Mouse (Mus musculus) limb, embryonic 13.5 days (tissue): ENCODE data around the gene Pold4. TPM values are rescaled to one million over a fixed set of nuclear protein-coding genes. Genes with fewer than 3 reads are reported as not detected.

Source experiments
- ATAC-seq: fragments of 200-750 bp; cut with Nextera tagmentation; 2 replicates; pipeline ENCODE4 v1.8.0; 2017; ENCODE audit warnings: low read depth, moderate number of reproducible peaks, moderate TSS enrichment; ENCODE audit not compliant: low FRiP score
- H3K27ac ChIP-seq: fragments of 300-500 bp; sonication (generic); 2 replicates; pipeline ENCODE4 v1.5.1; 2015; ENCODE audit warnings: inconsistent platforms, mild to moderate bottlenecking, moderate library complexity
- H3K27me3 ChIP-seq: fragments of 300-500 bp; sonication (generic); 2 replicates; pipeline ENCODE4 v1.6.1; 2015; ENCODE audit warnings: mild to moderate bottlenecking, inconsistent platforms
- H3K36me3 ChIP-seq: fragments of 300-500 bp; sonication (generic); 2 replicates; pipeline ENCODE4 v1.6.1; 2015; ENCODE audit warnings: inconsistent platforms, mild to moderate bottlenecking, moderate library complexity
- H3K4me1 ChIP-seq: fragments of 300-500 bp; sonication (generic); 2 replicates; pipeline ENCODE4 v1.6.1; 2015; ENCODE audit warnings: inconsistent platforms
- H3K4me2 ChIP-seq: fragments of 300-500 bp; sonication (generic); replicated peaks from 2 replicates; pipeline ENCODE4 v1.6.1; 2015; ENCODE audit warnings: inconsistent platforms, mild to moderate bottlenecking, moderate library complexity
- H3K4me3 ChIP-seq: fragments of 300-500 bp; sonication (generic); 2 replicates; pipeline ENCODE4 v1.5.1; 2015; ENCODE audit warnings: moderate library complexity, mild to moderate bottlenecking, inconsistent platforms
- H3K9ac ChIP-seq: fragments of 300-500 bp; sonication (generic); 2 replicates; pipeline ENCODE4 v1.6.1; 2015; ENCODE audit warnings: mild to moderate bottlenecking, inconsistent platforms
- H3K9me3 ChIP-seq: fragments of 300-500 bp; sonication (generic); 2 replicates; pipeline ENCODE4 v1.6.1; 2016; ENCODE audit warnings: inconsistent platforms
- WGBS: fragments of 180-500 bp; shearing (Covaris S2); methylation state at CpG from one replicate; pipeline ENCODE4 v1.1.7; 2015; 5-methylcytosine and 5-hydroxymethylcytosine counted together
- polyA plus RNA-seq: library from polyadenylated mRNA; unstranded; fragments of >200 nt; fragmentation: Nextera tagmentation; extraction: Ambion mirVana; gene quantifications from 2 replicates; pipeline ENCODE4 v1.2.1, GENCODE M21; 2015

The Pold4 gene
- 17.6 and 21.4 TPM in 2 replicates for polyA plus RNA-seq

DNA sequence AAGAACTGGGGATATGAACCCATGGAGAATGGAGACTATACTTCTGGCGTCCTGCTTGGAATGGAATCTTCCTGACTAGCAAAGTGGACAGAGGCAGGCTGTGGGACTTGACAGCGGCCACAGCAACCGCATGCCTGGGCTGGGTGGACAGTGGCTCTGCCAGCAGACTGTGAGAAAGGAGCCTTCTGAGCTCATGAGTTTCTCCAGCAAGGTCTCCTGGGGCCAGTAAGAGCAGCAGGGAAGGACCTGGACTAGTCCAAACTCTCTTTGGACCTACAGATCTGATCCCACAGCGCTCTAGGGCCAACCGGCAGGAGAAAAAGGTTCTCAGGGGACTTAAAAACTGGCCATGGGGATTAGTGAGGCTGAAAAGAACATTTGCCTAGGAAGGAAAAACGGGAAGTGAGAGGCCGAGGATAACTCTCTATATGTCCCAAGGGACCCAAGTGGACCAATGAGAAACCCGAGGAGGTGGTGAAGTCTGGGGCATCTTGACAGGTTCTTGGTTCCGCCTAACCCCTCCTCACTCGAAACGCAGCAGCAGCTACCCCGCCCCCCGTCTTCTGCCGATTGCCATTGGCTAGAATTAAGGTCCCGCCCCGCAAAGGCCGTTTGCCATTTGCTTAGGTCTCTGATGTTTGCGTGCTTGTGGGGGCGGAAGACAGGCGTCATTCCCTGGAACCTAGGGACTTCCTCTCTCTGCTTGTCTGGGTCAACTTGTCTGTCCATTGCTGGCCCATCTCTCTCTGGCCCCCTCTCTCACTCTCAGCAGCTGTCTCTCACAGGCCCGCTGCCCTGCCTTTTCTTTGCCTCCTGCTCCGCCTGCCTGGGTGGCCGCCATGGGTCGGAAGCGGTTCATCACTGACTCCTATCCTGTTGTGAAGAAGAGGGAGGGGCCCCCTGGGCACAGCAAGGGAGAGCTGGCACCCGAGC lies at the start of gene Pold4:
TSS of gene Pold4 (plus strand) at position 647 of the 933 bp plus-strand sequence.
- peaks cover 12% of the 10 kb centered on the region; the same call in 1 of the 2 replicates for H3K27me3 ChIP-seq
- H3K27ac ChIP-seq = peak within 1 kb of the TSS; percentile 56
- WGBS = 11% methylated on average over 26 of the region's 26 CpGs
- H3K9me3 ChIP-seq = no peaks in the 10 kb centered on the region
- H3K4me2 ChIP-seq = peak within 1 kb of the TSS; percentile 88
- peak within 1 kb of the TSS; percentile 56 for H3K4me3 ChIP-seq
- H3K4me1 ChIP-seq = peaks cover 18% of the 10 kb centered on the region
- peak within 1 kb of the TSS; percentile 73 for H3K9ac ChIP-seq
- ATAC-seq = peak; percentile 90
- no peaks in the 10 kb centered on the region for H3K36me3 ChIP-seq

DNA sequence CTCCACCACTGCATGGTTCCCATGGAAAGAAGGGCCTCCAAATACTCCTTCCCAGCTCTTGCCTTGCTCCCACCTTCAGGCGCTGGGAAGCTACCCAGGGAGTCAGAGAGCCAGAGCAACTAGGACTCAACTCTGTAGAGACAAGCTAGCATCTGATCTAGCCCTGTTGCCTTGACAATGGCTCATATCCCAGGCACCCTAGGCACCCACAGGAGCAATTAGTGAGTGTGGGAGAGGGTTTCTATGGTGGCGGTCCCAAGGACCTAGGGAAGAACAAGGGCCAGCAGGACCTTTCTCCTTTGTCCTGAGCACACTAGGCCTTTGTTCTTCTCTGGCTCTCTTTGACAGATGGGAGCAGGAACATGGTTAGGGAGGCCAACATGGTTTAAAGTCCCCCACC lies 48.0 kb upstream of the Pold4 start:
- Histone ChIP-seq H3K9me3 (no peaks in the 10 kb centered on the region), H3K27me3 (no peaks in the 10 kb centered on the region), H3K9ac (no peak overlapping the region), H3K4me1 (peaks cover 11% of the 10 kb centered on the region), H3K36me3 (no peaks in the 10 kb centered on the region), H3K27ac (no peak overlapping the region), H3K4me2 (no peak overlapping the region), H3K4me3 (no peak overlapping the region)
- WGBS = 79% methylated on average over 2 of the region's 2 CpGs
- no peak for ATAC-seq

DNA sequence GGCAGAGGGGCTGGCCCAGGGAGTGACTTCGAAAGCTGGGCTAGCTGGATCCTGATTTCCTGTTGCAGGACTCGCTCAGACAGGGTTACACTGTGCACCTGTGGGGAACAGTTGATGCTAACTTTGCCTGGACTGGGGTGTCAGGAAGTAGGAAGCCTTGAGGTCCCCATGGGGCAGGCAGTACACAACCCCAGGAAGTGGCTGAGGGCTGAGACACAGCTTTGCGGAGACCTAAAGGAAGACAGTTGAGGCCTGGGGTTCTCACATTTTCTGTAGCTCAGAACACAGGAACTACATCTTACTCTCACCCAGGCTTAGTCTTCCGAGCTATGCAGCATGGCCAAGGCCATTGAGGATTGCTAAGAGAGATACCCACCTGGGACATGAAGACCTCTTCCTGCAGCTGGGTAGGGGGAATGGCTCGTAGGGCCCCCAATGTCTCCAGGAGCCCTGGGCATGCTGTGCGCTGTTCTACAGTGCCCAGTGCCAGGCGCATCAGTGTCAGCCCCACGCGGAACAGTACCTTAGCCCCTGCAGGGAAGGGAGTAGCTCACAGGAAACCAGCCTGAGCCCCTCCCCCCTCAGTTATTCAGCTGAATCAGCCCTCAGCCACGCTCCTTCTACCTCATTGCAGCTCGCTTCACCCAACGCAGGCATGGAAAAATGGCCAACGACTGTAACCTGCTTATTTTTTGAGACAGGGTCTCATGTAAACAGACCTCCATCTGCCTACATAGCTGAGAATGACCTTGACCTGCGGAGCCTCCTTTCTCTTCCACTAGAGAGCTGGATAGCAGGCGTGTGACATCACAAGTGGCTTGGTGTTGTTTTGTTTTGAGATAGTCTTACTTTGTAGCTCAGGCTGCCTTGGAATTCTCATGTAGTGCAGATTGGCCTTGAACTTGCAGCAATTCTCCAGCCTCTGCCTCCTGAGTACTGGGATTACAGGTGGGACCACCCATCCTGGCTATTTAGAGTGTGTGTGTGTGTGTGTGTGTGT lies 46.4 kb upstream of the Pold4 start:
- Histone ChIP-seq H3K27me3 (no peaks in the 10 kb centered on the region), H3K9ac (no peak overlapping the region; the same call in 1 of the 2 replicates), H3K36me3 (no peaks in the 10 kb centered on the region), H3K9me3 (no peaks in the 10 kb centered on the region), H3K4me2 (0 out of 2 replicates have a peak overlapping the region, but pooled peaks have one; percentile 9), H3K27ac (no peak overlapping the region; the same call in 1 of the 2 replicates), H3K4me3 (no peak overlapping the region), H3K4me1 (peaks cover 11% of the 10 kb centered on the region)
- 59% methylated on average over 15 of the region's 15 CpGs for WGBS
- no peak for ATAC-seq

DNA sequence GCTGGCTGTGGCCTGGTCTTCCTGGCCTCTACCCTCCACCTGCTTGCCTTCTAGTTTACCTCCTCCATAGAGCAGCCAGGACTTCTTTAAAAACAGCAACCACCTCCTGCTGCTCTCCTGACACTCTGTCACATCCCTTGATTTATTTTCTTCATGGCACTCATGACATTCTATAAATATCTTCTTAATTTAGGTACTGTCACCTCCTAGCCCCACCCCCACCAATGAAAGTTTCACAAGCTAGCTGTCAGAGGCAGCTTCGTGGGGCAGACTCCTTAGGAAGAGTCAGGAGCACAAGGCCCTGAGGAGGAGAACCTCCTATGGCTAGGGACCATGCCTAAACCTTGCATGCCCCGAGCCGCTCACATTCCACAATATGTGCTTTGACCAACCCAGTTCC lies 44.4 kb upstream of the Pold4 start:
- no peak overlapping the region for H3K4me2 ChIP-seq
- WGBS = 60% methylated on average over 3 of the region's 3 CpGs
- no peaks in the 10 kb centered on the region for H3K9me3 ChIP-seq
- H3K27me3 ChIP-seq = no peaks in the 10 kb centered on the region
- H3K36me3 ChIP-seq = no peaks in the 10 kb centered on the region
- H3K4me3 ChIP-seq = no peak overlapping the region
- peaks cover 23% of the 10 kb centered on the region for H3K4me1 ChIP-seq
- no peak overlapping the region for H3K9ac ChIP-seq
- no peak overlapping the region for H3K27ac ChIP-seq
- no peak for ATAC-seq

DNA sequence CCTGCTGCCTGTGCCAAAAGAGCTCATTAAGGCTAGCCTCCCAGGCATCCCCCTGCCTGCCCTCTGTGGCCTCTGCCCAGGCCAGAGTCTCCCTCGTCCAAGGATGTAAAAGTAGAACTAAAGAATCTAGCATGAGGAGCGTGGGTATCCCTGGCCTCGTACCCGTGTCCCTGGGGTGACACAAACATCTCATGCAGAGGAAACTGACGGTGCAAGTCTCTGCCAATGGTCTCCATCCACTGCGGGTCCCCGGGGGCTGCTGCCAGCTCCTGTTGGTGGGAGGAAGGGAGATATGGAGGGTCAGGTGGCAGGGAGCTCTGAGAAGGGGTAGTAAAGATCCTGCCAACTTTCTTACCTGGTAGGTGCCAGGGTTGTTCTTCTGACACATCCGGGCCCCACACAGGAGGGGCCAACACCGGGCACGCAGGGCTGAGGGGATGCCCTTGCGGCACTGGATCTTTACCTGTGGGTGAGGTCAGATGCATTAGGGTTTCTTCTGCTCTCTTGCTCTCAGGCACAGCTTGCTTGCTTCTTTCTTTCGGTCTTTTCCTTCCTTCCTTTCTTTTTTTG lies 42.6 kb upstream of the Pold4 start:
- H3K9me3 ChIP-seq = no peaks in the 10 kb centered on the region
- no peaks in the 10 kb centered on the region for H3K27me3 ChIP-seq
- no peak overlapping the region for H3K27ac ChIP-seq
- ATAC-seq = no peak
- H3K4me2 ChIP-seq = no peak overlapping the region
- H3K4me1 ChIP-seq = peaks cover 37% of the 10 kb centered on the region
- no peak overlapping the region for H3K4me3 ChIP-seq
- WGBS = 82% methylated on average over 12 of the region's 12 CpGs
- H3K9ac ChIP-seq = no peak overlapping the region
- H3K36me3 ChIP-seq = peaks cover 11% of the 10 kb centered on the region

DNA sequence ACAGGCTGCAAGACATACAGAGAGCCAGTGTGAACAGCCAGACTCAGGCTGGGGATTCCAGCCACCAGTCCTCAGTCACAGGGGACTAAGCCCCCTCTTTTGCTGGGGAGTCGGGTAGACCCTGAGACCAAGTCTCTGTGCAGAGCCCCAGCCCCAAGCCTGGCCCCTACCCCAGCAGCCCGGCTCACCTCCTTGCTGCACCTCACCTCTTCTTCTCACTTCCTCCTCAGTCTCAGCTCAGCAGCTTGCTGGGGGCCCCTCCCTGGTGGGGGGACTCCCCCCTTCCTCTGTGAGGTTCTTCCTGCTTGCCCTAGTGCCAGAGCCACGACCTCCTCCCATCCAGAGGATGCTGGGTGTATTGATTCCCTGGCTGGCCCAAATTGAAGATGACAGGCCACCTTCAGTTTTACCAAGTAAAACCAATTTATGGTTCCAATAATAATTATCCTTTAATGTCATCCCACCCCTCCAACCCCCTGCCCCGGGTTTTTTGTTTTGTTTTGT lies 40.8 kb upstream of the Pold4 start, which contains the start of gene Tbc1d10c:
TSS of gene Tbc1d10c (minus strand) at position 454 of the 504 bp plus-strand sequence.
- Histone ChIP-seq H3K4me3 (peak within 1 kb of the TSS; percentile 92), H3K36me3 (peaks cover 28% of the 10 kb centered on the region), H3K27ac (peak within 1 kb of the TSS; percentile 96), H3K9me3 (no peaks in the 10 kb centered on the region), H3K27me3 (no peaks in the 10 kb centered on the region), H3K4me2 (peak within 1 kb of the TSS; percentile 98), H3K4me1 (peaks cover 27% of the 10 kb centered on the region), H3K9ac (peak within 1 kb of the TSS; percentile 98)
- ATAC-seq = no peak
- WGBS = 53% methylated on average over 4 of the region's 4 CpGs

DNA sequence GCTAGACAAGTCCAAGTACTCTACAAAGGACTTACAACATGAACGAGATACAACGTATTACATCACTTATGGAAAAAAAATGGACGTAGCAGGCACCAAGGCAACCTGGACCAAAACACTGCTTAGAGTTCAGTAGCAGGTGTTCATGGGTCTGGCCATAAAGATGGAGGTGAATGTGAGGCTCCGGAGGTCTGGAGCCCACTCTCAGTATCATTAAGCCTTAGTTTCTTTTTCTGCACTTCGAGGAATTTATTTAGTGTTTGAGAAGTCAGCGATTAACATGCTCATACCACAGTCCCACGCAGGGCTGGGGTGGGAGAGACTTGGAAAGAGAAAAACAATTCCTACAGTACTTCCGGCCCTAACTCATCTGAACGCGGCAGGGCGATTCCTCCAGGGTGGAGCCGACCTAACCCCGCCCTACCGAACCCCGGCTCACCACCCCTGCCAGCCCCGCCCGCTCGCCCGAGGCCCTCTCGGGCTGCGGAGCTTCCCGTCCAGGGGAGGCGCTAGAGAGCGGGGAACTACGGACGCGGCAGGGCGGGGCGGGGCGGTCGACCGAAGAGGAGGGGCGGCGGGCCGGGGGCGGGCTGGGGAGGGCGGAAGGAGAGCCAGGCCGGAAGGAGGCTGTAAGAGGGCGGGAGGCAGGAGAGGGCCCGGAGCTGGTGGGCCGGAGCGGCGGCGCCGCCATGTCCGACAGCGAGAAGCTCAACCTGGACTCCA lies 40.0 kb upstream of the Pold4 start, which contains the start of gene Ppp1ca:
TSS of gene Ppp1ca (plus strand) at position 538 of the 723 bp plus-strand sequence.
- H3K9me3 ChIP-seq = no peaks in the 10 kb centered on the region
- peaks cover 35% of the 10 kb centered on the region for H3K4me1 ChIP-seq
- peaks cover 36% of the 10 kb centered on the region for H3K36me3 ChIP-seq
- 3% methylated on average over 45 of the region's 47 CpGs for WGBS
- peak; percentile 91 for ATAC-seq
- no peaks in the 10 kb centered on the region for H3K27me3 ChIP-seq
- H3K27ac ChIP-seq = peak within 1 kb of the TSS; percentile 96
- peak within 1 kb of the TSS; percentile 98 for H3K4me2 ChIP-seq
- H3K9ac ChIP-seq = peak within 1 kb of the TSS; percentile 98
- peak within 1 kb of the TSS; percentile 92 for H3K4me3 ChIP-seq

DNA sequence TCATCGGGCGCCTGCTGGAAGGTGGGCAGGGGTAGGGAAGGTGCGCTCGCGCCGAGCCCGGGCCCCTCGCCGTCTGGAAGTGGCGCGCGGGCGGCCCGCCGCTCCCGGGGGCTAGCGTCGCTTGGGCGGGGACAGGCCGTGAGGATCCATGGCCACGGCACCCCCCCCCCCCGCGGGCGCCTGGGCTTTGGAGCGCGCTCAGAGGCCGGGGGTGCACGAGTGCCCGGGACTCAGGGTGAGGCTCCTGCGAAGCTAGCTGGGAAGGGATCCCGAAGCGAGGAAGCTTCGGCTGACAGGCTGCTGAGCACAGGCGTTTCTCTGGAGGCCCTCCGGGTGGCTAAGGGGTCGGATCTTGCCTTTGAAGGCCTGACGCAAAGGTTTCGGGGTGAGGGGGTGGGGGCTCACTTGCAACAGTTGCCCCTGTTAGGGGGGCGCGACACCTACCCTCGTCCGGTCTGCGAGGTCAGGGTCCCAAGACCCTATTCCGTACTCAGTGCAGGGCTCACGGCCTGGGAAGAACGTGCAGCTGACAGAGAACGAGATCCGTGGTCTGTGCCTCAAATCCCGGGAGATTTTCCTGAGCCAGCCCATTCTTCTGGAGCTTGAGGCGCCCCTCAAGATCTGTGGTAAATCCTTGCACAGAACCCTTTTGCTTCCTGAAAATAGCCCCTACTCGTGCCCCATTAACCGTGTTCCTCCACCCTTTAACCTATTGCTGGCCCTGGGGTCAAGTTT lies 39.3 kb upstream of the Pold4 start:
- peaks cover 44% of the 10 kb centered on the region for H3K36me3 ChIP-seq
- no peak; the same call in 1 of the 2 replicates for ATAC-seq
- peak overlapping the region; percentile 92 for H3K4me3 ChIP-seq
- peak overlapping the region; percentile 96 for H3K27ac ChIP-seq
- no peaks in the 10 kb centered on the region for H3K9me3 ChIP-seq
- peak overlapping the region; percentile 98 for H3K9ac ChIP-seq
- peak overlapping the region; percentile 98 for H3K4me2 ChIP-seq
- peaks cover 42% of the 10 kb centered on the region for H3K4me1 ChIP-seq
- WGBS = under 1% methylated on average over 47 of the region's 52 CpGs
- H3K27me3 ChIP-seq = no peaks in the 10 kb centered on the region

DNA sequence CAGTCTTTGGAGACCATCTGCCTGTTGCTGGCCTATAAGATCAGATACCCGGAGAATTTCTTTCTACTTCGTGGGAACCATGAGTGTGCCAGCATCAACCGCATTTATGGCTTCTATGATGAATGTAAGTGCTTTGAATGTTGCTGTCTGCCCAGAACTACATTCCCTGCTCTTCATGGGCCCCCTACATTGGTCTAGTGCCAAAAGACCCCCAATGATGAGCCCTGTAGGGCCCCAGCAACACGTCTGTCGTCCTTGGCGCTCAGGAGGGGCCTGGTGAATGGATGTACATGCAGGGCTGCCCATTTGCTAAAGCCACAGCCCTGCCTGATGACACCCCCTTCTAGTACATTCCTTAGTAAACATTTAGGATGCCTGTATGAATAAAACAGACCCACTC lies 38.6 kb upstream of the Pold4 start:
- no peak for ATAC-seq
- Histone ChIP-seq H3K27me3 (no peaks in the 10 kb centered on the region), H3K4me2 (peak overlapping the region; percentile 98), H3K4me3 (peak overlapping the region; percentile 92), H3K36me3 (peaks cover 50% of the 10 kb centered on the region), H3K4me1 (peaks cover 43% of the 10 kb centered on the region), H3K9me3 (no peaks in the 10 kb centered on the region), H3K27ac (0 out of 2 replicates have a peak overlapping the region, but pooled peaks have one; percentile 96), H3K9ac (peak overlapping the region; percentile 98)
- 58% methylated on average over 6 of the region's 6 CpGs for WGBS

DNA sequence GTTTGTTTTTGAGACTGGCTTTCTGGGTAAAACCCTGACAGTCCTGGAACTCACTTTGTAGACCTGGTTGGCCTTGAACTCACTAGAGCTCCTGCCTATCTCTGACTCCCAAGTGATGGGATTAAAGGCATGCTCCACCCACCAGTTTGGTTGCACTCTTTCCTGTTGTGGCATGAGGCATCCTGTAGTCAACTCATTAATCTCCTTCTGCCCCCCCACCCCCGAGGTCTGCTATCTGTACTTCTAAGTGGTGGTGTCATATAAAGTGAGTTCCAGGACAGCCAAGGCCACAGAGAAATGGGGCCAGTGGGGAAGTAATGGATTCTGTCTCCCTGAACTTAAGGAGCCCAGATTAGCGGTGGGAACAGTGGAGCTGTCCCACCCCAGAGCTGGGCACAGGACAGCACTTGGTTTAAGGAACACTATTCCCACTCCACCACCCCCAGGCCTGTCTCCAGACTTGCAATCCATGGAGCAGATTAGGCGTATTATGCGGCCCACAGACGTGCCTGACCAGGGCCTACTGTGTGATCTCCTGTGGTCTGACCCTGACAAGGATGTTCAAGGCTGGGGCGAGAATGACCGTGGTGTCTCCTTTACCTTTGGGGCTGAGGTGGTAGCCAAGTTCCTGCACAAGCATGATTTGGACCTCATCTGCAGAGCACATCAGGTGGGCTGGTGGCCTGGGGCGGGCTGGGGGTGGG lies 37.5 kb upstream of the Pold4 start:
- Histone ChIP-seq H3K27me3 (no peaks in the 10 kb centered on the region), H3K4me3 (no peak overlapping the region; the same call in 1 of the 2 replicates), H3K9me3 (no peaks in the 10 kb centered on the region), H3K4me1 (peaks cover 43% of the 10 kb centered on the region), H3K27ac (no peak overlapping the region), H3K9ac (no peak overlapping the region; the same call in 1 of the 2 replicates), H3K4me2 (peak overlapping the region; percentile 98; the same call in 1 of the 2 replicates), H3K36me3 (peaks cover 60% of the 10 kb centered on the region)
- ATAC-seq = no peak
- 85% methylated on average over 8 of the region's 8 CpGs for WGBS
